Mouse (Mus musculus): ENCODE measurements at regions not wholly inside any gene's neighbourhood (a gene's known extent, or its start where the extent isn't known, plus 50 kb on each side); places are given as distances from the start of the nearest gene placed in this dataset.
A peak's percentile ranks its signal among the peaks of the same experiment; 100 is the strongest.
"Not testable (repeated sequence)": the region's sequence is repeated elsewhere in the genome, so short reads cannot be mapped to it uniquely, and the experiment has no call there.

DNA sequence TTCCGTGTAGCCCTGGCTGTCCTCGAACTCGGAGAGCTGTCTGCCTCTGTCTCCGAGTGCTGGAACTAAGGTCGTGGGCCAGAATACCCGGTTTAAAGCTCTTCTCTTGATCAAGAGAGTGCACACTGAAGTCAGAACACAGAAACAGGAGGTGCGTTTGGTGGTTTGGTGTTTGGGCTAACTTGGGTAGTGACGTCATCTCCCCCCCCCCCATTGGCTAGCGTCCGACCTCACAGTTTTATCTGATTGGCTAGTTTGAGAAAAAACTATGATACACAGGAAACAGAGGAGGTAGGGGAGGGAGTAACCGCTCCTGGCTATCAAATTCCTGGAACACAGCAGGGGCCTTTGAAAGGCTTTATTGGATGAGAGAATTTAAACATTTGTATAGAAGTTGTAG is 60.2 kb upstream of the Pim1 start:
- DNase-seq (ENCODE audit: low spot score), result no peak

DNA sequence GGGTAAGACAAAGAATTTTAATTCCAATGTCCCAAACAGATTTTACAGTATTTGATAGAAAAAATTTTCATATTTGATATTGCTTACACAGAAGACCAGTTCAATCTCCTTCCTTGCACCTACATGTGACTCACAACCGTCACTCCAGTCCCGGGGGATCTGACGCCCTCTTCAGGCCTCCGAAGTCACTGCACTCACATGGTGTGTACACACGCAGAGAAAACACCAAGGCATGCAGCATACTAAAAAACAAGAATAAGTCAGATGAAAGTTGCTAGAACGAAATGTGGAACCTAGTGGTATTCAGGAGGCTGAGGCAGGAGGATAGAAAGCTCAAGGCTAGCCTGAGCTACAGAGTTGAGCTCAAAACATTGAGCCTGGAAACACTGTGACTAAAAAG is 59.7 kb upstream of the Pim1 start:
- DNase-seq (ENCODE audit: low spot score), result no peak

DNA sequence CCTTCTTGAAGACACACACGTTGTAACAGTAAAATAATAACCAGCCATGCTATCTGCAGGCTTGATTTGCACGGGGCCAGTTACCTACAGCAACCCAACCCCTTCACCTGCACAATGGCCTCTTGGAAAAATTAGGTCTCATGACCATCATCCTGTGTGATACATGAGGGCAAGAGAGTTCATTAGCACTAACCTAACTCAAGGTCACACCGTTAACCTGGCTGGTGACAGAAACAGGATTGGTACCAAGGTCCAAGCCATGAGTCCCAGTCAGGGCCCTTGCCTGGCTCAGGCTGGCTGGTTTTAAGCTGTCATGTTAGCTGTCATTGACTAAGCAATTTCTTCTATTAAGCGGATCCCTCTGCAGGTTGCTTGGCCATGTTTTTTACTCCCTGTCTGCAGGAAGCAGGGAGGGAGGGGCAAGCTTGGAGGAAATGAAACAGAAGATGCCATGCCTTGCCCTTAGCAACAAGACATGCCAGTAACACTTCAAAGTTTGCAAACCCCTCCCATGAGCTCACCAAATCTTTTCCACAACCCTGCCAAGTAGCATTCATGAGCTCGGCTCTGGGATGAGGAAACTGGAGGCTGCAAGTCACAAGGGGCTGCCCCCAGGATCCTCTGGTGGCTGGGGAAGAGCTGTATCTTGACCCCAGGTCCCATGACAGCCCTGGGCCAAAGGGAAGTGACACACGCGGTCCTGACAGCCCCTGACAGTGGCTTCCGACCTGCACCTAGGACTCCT is 58.8 kb upstream of the Pim1 start:
- no peak for DNase-seq (ENCODE audit: low spot score)

DNA sequence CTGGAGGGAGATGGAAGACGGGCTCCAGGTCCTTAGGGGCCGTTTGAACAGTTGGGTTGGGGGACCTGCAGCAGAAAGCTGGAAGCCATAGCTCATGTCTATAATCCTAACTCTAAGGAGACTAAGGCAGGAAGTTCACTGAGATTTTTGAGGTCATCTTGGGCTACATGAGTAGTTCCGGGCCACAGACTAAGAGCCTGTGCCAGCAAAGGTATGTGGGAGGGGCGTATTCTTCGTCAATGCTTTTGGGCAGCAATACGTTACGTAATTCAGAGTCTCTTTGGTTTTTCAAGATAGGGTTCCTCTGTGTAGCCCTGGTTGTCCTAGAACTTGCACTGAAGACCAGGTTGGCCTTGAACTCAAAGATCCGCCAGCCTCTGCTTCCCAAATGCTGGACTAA is 57.9 kb upstream of the Pim1 start:
- DNase-seq (ENCODE audit: low spot score), result no peak

DNA sequence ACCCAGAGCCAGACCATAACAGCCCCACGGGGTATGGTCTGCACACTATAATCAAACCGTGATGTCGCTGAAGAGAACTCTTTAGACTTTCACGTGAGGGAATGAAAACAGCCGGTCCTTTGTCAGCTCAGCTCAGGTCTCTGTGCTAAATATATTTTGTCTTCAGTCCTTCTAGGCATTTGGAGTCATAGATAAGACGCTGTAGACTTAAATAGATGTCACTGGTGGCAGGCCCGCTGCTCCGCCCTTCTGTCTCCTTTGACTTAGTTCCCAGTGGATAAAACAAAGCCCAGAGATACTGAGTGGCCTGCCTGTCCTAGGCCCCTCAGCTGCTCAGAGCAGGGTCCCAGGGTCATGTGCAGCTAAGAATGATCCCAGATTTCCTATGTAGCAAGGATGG is 57.2 kb upstream of the Pim1 start:
- no peak for DNase-seq (ENCODE audit: low spot score)

DNA sequence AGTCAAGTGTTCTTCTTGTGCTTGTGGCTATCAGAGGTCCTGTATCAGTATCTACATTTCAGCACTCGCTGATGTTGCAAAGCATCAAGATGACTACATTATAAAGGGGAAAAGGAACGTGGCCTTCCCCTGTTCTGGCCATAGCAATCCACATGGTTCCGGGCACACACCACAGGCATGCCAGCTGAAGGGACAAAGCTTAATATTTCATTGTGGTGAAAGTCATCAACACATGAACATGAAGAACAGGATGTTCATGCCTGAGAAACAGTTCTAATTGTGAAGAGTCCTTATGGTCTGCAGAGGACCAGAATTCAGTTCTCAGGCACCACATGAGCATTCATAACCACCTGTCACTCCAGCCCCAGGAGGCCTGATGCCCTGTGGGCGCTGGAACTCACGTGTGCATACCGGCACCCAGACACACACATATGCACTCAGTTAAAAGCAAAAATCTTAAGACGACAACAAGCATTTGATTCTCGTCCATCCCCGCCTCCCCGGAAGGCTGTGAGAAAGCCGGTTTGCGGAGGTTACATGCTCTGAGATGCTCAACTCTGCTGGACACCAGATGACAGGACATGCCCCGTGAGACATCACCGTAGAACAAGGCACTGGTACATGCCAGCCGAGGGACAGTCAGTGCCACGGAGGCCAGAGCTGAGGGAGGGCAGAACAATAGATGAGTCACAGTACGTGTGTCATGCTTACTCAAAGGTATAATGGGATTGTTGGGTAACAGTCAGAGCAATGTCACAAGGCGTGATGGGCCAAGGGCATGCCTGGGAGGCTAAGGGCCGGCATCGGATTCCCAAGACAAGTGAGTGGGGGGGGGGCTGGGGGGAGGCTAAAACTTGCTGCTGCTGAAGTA is 56.2 kb upstream of the Pim1 start:
- no peak for DNase-seq (ENCODE audit: low spot score)

DNA sequence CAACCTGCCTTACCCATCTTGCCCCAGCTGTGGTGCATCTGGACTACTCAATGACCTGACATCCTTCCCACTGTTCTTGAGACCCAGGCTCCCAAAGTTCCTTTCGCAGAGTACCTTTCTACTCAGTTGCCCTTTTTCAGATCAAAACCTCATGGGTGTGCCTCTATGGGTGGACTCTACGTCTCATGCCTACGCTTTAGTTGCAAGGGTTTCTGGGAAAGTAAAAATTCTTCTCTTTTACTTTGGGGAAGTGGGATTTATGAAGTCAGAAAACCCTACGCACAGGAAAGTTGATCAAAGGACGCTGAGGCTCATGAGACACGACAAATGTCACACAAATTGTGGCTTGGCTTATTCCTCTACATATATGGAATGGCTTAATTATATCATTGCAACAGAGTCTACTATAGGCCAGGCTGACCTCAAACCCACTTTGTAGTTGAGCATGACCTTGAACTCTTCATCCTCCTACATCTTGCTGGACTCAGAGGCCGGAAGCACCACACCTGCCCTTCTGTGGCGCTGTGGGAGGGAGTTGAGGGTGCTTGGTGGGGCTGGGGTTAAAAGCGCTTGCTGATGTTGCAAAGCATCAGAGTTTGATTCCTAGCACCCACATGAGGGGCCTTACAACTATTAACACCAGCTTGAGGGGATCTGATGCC is 55.1 kb upstream of the Pim1 start:
- no peak for DNase-seq (ENCODE audit: low spot score)

DNA sequence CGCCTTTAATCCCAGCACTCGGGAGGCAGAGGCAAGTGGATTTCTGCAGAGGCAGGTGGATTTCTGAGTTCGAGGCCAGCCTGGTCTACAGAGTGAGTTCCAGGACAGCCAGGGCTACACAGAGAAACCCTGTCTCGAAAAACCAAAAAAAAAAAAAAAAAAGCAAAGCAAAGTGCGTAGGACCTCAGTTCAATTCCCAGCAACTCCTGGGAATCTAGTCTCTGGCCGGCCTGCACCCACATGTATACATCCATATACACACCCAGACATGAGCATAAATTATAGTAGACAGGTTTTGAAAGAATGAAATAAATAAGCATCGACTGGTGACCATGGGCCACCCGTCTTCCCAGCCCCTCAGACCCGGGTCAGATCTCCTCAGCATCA is 54.1 kb upstream of the Pim1 start:
- not testable (repeated sequence) for DNase-seq (ENCODE audit: low spot score)

DNA sequence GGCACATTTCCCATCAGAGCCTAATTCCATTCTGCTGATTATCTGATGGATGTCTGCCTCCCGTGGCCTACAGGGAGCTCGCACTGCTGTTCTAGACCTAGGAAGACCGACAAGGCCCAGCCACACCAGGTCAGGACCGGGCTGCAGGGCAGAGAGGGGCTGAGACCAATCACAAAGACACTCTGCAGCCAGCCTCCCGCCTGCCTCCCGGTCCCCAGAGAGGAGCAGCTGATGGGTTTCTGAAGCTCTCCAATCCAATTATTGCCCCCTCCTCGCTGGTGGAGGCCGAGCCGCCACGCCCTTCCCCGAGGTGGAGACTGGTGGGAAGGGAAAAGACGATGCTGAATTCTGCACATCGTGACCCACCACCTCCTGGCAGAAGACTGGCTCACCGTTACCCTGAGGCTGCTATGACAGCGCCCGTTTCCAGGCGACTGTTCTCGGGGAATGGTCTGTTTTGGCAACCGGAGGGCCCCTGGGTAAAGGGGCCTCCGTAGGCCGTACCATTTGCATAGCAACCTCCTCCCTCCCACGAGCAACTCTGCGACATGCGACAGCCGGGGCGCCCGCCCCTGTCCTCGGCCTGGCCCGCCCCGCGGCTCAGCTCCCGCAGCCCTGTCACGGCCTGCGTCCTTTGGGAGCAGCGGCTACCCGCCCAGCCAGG is 53.5 kb upstream of the Pim1 start:
- DNase-seq (ENCODE audit: low spot score), result no peak

DNA sequence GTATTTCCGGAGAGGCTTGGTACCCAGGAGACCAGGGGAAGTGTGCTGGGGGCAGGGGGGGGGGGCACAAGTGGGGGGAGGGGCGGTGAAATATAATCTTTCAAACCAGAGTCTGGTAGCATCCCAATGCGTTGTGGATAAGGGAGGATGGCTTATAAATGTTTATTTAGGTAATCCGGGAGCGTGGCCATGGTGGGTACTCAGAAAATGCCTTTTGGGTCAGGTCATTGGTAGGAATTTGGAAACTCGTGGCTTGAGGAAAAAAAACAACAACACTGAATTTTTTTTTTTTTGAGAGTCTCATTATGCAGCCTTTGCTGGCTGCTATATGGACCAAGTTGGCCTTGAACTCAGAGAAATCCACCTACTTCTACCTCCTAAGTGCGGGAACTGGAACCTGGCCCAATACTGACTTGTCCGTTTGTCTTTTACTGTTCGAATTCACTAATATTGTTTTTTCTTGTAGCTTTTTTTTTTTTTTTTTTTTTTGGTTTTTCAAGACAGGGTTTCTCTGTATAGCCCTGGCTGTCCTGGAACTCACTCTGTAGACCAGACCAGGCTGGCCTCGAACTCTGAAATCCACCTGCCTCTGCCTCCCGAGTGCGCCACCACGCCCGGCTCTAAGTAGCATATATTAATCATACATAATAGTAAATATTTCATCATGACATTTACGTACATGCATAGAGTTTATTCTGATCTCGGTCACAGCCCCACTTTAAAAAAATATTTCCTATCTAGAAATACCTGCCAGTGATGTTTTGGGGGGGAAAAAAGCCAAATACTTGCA is 52.8 kb upstream of the Pim1 start:
- no peak for DNase-seq (ENCODE audit: low spot score)

DNA sequence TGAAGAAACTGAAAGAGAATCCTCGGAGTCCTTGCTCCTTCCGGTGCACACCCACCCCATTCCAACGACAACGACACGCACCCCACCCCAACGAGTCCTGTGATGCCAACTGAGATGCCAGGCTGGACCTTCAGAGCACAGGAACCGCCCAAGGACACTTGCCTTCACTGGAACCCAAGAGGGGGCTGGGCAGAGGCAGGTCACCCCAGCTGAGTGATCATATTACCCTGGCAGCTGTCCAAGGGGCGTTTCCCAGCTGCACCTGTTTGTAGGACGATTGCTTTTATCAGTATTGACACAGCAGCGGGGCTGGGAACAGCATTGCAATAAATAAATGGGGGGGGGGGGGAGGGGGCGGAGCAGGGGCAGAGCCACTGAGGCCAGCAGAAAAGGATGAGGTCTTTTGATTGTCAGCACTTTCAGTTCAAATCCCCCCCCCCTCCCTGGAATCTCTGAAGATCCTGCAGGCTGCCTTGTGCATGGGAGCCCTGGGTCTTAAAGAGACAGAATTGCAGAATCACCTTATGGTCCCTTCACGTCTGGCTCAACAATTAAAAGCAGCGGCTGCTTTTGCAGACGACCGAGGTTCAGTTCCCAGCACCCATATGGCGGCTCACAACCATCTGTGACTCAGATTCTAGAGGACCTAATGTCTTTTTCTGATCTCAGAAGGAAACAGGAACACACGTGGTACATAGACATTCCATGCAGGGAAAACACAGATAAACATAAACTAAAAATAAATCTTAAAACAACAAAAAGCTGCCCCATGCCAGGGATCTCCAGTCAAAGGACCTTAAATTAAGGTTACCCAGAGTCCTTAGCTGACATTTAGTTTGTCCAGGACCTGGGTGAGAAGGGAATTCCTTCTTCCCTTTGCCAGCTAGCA is 52.0 kb upstream of the Pim1 start:
- DNase-seq (ENCODE audit: low spot score), result no peak

DNA sequence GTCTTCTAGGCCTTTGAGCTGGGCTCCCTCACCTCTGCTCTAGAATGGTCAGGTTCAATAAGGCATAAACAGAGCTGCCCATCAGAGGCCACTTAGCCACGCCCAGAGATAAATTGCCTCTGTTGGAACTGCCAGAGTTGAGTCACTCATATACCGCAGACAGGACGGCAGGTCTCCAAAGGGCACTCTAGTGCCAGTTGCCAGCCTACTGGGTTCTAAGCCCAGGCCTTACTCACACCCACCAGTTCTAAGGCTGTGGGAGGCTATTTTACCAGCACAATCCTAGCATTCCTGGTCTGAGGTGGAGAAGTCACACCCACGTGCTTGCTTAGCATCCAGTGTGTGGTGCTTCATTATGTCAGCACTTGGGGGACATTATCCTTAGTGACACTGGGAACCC is 50.6 kb upstream of the Pim1 start:
- DNase-seq (ENCODE audit: low spot score), result peak; percentile 43

DNA sequence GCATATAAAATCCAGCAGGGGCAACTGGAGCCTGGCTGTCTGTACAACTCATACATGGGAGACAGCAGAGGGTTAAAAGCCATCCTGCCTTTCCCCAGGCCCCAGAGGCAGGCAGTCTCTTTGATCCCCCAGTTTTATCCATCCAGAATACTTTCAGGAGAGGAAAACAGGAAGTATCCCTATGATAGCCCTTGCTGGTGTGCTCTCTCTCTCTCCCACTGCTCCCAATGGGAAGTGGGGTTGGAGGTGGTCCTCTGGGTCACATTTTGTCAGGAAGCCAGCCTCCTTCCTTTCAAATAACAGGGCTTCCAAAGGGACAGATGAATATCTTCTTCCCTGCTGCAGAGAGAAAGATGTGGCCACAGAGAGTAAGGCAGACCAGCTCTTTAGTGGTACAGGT is 50.1 kb upstream of the Pim1 start:
- DNase-seq (ENCODE audit: low spot score), result no peak

Data from adipocyte (in vitro differentiated cells).